Mouse (Mus musculus) hindlimb bud, embryonic 11.5 days (tissue): Measurements from ENCODE around the gene Olfr435.
"Not testable (repeated sequence)": the region's sequence is repeated elsewhere in the genome, so short reads cannot be mapped to it uniquely, and the experiment has no call there.

Experiments
- DNase-seq: peaks from one replicate; pipeline ENCODE4 v3.0.0-alpha.2; 2012; ENCODE audit warnings: low read depth, low spot score; ENCODE audit errors: extremely low spot score

The Olfr435 gene

GRCm38 (mm10) chr6:43196781-43197180 is at the start of gene Olfr435:
Olfr435 (plus strand) TSS chr6:43197146.
- no peak for DNase-seq

- DNase-seq: no peak
Observed at GRCm38 (mm10) chr6:43159502-43159901, 37.4 kb upstream of the Olfr435 start.

- DNase-seq: no peak
Observed at GRCm38 (mm10) chr6:43162982-43163381, 34.0 kb upstream of the Olfr435 start, which contains the start of gene Olfr437. Olfr437 (plus strand) TSS chr6:43163282.

- no peak for DNase-seq
Observed at GRCm38 (mm10) chr6:43167246-43167645, 29.7 kb upstream of the Olfr435 start.

- DNase-seq: no peak
Observed at GRCm38 (mm10) chr6:43171840-43172239, 25.1 kb upstream of the Olfr435 start, which contains the start of gene Olfr13. Olfr13 (plus strand) TSS chr6:43172140.

GRCm38 (mm10) chr6:43178129-43178528 is 18.8 kb upstream of the Olfr435 start:
- DNase-seq: no peak

- DNase-seq: no peak
Observed at GRCm38 (mm10) chr6:43178584-43179501, 18.1 kb upstream of the Olfr435 start.

- DNase-seq: no peak
Observed at GRCm38 (mm10) chr6:43190986-43191385, 6.0 kb upstream of the Olfr435 start.

GRCm38 (mm10) chr6:43198094-43198493 is 1.1 kb downstream of the Olfr435 start:
- no peak for DNase-seq

- DNase-seq: no peak
Observed at GRCm38 (mm10) chr6:43202786-43203185, 5.8 kb downstream of the Olfr435 start.

- no peak for DNase-seq
Observed at GRCm38 (mm10) chr6:43205355-43205754, 8.4 kb downstream of the Olfr435 start.

GRCm38 (mm10) chr6:43212873-43213272 is 15.9 kb downstream of the Olfr435 start, which contains the start of gene Olfr434:
Olfr434 (plus strand) TSS chr6:43213021.
- DNase-seq: not testable (repeated sequence)

- DNase-seq: not testable (repeated sequence)
Observed at GRCm38 (mm10) chr6:43231255-43231654, 34.3 kb downstream of the Olfr435 start, which contains the start of gene Olfr47. Olfr47 (plus strand) TSS chr6:43231529.

- DNase-seq: no peak
Observed at GRCm38 (mm10) chr6:43242061-43242460, 45.1 kb downstream of the Olfr435 start.

GRCm38 (mm10) chr6:43247396-43247795 is 50.5 kb downstream of the Olfr435 start:
- DNase-seq: no peak

GRCm38 (mm10) chr6:43252994-43253393 is 56.0 kb downstream of the Olfr435 start:
- no peak for DNase-seq
